Mouse (Mus musculus) frontal cortex, postnatal 14 days (tissue): ENCODE measurements around the gene Msi2.

Experiments used
- DNase-seq, 2 experiments: peaks; one replicate each; pipeline ENCODE4 v3.0.0; 2022; ENCODE audit warnings: low spot score in 2 of 2

Gene Msi2

GRCm38 (mm10) chr11:88614527-88615305 lies 103.6 kb downstream of the Msi2 start:
- no peak for DNase-seq

GRCm38 (mm10) chr11:88613771-88614526 lies 104.4 kb downstream of the Msi2 start:
- DNase-seq: no peak

GRCm38 (mm10) chr11:88613008-88613407 lies 105.3 kb downstream of the Msi2 start:
- no peak for DNase-seq

GRCm38 (mm10) chr11:88612141-88612540 lies 106.2 kb downstream of the Msi2 start:
- DNase-seq: no peak

- no peak for DNase-seq
These were observed 107.5 kb downstream of the Msi2 start for GRCm38 (mm10) chr11:88610809-88611208.

GRCm38 (mm10) chr11:88610112-88610511 lies 108.2 kb downstream of the Msi2 start:
- DNase-seq: no peak

GRCm38 (mm10) chr11:88608584-88608983 lies 109.7 kb downstream of the Msi2 start:
- DNase-seq: no peak

- no peak for DNase-seq
These were observed 110.5 kb downstream of the Msi2 start for GRCm38 (mm10) chr11:88607725-88608383.

GRCm38 (mm10) chr11:88605771-88606170 lies 112.5 kb downstream of the Msi2 start:
- no peak for DNase-seq

- no peak for DNase-seq
These were observed 113.2 kb downstream of the Msi2 start for GRCm38 (mm10) chr11:88605098-88605525.

GRCm38 (mm10) chr11:88604635-88605034 lies 113.7 kb downstream of the Msi2 start:
- no peak for DNase-seq

- no peak for DNase-seq
These were observed 114.9 kb downstream of the Msi2 start for GRCm38 (mm10) chr11:88603366-88603765.

- DNase-seq: no peak
These were observed 115.7 kb downstream of the Msi2 start for GRCm38 (mm10) chr11:88602471-88603120.

GRCm38 (mm10) chr11:88600194-88600593 lies 118.1 kb downstream of the Msi2 start:
- no peak for DNase-seq

- no peak for DNase-seq
These were observed 118.8 kb downstream of the Msi2 start for GRCm38 (mm10) chr11:88599332-88600130.

- DNase-seq: no peak
These were observed 119.5 kb downstream of the Msi2 start for GRCm38 (mm10) chr11:88598848-88599175.

- DNase-seq: no peak
These were observed 120.0 kb downstream of the Msi2 start for GRCm38 (mm10) chr11:88598150-88598847.

- DNase-seq: no peak
These were observed 122.7 kb downstream of the Msi2 start for GRCm38 (mm10) chr11:88595616-88596015.

GRCm38 (mm10) chr11:88594804-88595611 lies 123.3 kb downstream of the Msi2 start:
- DNase-seq: no peak

GRCm38 (mm10) chr11:88594010-88594409 lies 124.3 kb downstream of the Msi2 start:
- no peak for DNase-seq
